Mouse (Mus musculus) liver, embryonic 13.5 days (tissue): ENCODE measurements around the gene Chchd3. TPM values are rescaled to one million over a fixed set of nuclear protein-coding genes. Genes with fewer than 3 reads are reported as not detected.

Experiments
- ATAC-seq: fragments of 200-750 bp; cut with Nextera tagmentation; 2 replicates; pipeline ENCODE4 v1.8.0; 2017; ENCODE audit warnings: low read depth, mild to moderate bottlenecking, moderate number of reproducible peaks, moderate library complexity
- DNase-seq: peaks from one replicate; pipeline ENCODE4 v3.0.0; 2022
- H3K27ac ChIP-seq: fragments of 300-500 bp; sonication (generic); 2 replicates; pipeline ENCODE4 v1.5.1; 2015; ENCODE audit warnings: moderate library complexity, mild to moderate bottlenecking, inconsistent platforms
- H3K27me3 ChIP-seq: fragments of 300-500 bp; sonication (generic); 2 replicates; pipeline ENCODE4 v1.6.1; 2015; ENCODE audit warnings: mild to moderate bottlenecking, inconsistent platforms
- H3K36me3 ChIP-seq: fragments of 300-500 bp; sonication (generic); 2 replicates; pipeline ENCODE4 v1.6.1; 2015; ENCODE audit warnings: mild to moderate bottlenecking, inconsistent platforms
- H3K4me1 ChIP-seq: fragments of 300-500 bp; sonication (generic); replicated peaks from 2 replicates; pipeline ENCODE4 v1.6.1; 2015; ENCODE audit warnings: inconsistent platforms
- H3K4me2 ChIP-seq: fragments of 300-500 bp; sonication (generic); 2 replicates; pipeline ENCODE4 v1.6.1; 2015; ENCODE audit warnings: inconsistent platforms, mild to moderate bottlenecking, moderate library complexity
- H3K4me3 ChIP-seq: fragments of 300-500 bp; sonication (generic); replicated peaks from 2 replicates; pipeline ENCODE4 v1.5.1; 2015; ENCODE audit warnings: mild to moderate bottlenecking, inconsistent platforms
- H3K9ac ChIP-seq: fragments of 300-500 bp; sonication (generic); 2 replicates; pipeline ENCODE4 v1.6.1; 2015; ENCODE audit warnings: mild to moderate bottlenecking, inconsistent platforms
- H3K9me3 ChIP-seq: fragments of 300-500 bp; sonication (generic); replicated peaks from 2 replicates; pipeline ENCODE4 v1.6.1; 2016; ENCODE audit warnings: inconsistent platforms
- WGBS: fragments of 180-500 bp; shearing (Covaris S2); methylation state at CpG from one replicate; pipeline ENCODE4 v1.1.7; 2015; ENCODE audit not compliant: insufficient replicate concordance; 5-methylcytosine and 5-hydroxymethylcytosine counted together
- polyA plus RNA-seq: library from polyadenylated mRNA; unstranded; fragments of >200 nt; fragmentation: Nextera tagmentation; extraction: Ambion mirVana; gene quantifications from 2 replicates; pipeline ENCODE4 v1.2.1, GENCODE M21; 2015

Chchd3 gene
- polyA plus RNA-seq, 1 experiment from 2014 or later = 90.2 TPM

- 0 out of 2 replicates have a peak, but pooled peaks cover 2% of the 10 kb centered on the region for H3K4me1 ChIP-seq
- no peak overlapping the region for H3K4me2 ChIP-seq
- no peaks in the 10 kb centered on the region for H3K27me3 ChIP-seq
- no peak overlapping the region for H3K9ac ChIP-seq
- H3K36me3 ChIP-seq = peaks cover 4% of the 10 kb centered on the region; the same call in 1 of the 2 replicates
- no peak overlapping the region for H3K4me3 ChIP-seq
- no peak overlapping the region for H3K27ac ChIP-seq
- WGBS = 84% methylated on average over 3 of the region's 3 CpGs
- ATAC-seq (no peak), DNase-seq (no peak)
- no peaks in the 10 kb centered on the region for H3K9me3 ChIP-seq
Observed at GRCm38 (mm10) chr6:32961477-32961876, 98.6 kb downstream of the Chchd3 start.

GRCm38 (mm10) chr6:32959816-32960550 is 100.1 kb downstream of the Chchd3 start:
- WGBS = 79% methylated on average over 5 of the region's 5 CpGs
- no peak for ATAC-seq
- Histone ChIP-seq H3K4me2 (no peak overlapping the region), H3K36me3 (no peaks in the 10 kb centered on the region), H3K4me3 (no peak overlapping the region), H3K27me3 (no peaks in the 10 kb centered on the region), H3K27ac (no peak overlapping the region), H3K9me3 (no peaks in the 10 kb centered on the region), H3K9ac (no peak overlapping the region), H3K4me1 (0 out of 2 replicates have a peak, but pooled peaks cover 2% of the 10 kb centered on the region)
- DNase-seq = no peak

- Histone ChIP-seq H3K9me3 (no peaks in the 10 kb centered on the region), H3K4me1 (no peaks in the 10 kb centered on the region), H3K36me3 (no peaks in the 10 kb centered on the region), H3K9ac (no peak overlapping the region), H3K27me3 (no peaks in the 10 kb centered on the region), H3K27ac (no peak overlapping the region), H3K4me2 (no peak overlapping the region), H3K4me3 (no peak overlapping the region)
- 84% methylated on average over 3 of the region's 3 CpGs for WGBS
- DNase-seq = no peak
- ATAC-seq = no peak
Observed at GRCm38 (mm10) chr6:32955481-32955880, 104.6 kb downstream of the Chchd3 start.

GRCm38 (mm10) chr6:32950973-32951372 is 109.1 kb downstream of the Chchd3 start:
- DNase-seq (no peak), ATAC-seq (no peak)
- Histone ChIP-seq H3K36me3 (no peaks in the 10 kb centered on the region), H3K4me2 (no peak overlapping the region), H3K27ac (no peak overlapping the region), H3K9me3 (no peaks in the 10 kb centered on the region), H3K9ac (no peak overlapping the region), H3K4me1 (peaks cover 9% of the 10 kb centered on the region; the same call in 1 of the 2 replicates), H3K4me3 (no peak overlapping the region), H3K27me3 (no peaks in the 10 kb centered on the region)
- 72% methylated on average over 4 of the region's 4 CpGs for WGBS

- no peak overlapping the region for H3K4me3 ChIP-seq
- 92% methylated on average over 3 of the region's 3 CpGs for WGBS
- no peak overlapping the region for H3K9ac ChIP-seq
- H3K9me3 ChIP-seq = no peaks in the 10 kb centered on the region
- no peak overlapping the region for H3K4me2 ChIP-seq
- ATAC-seq (no peak), DNase-seq (no peak)
- no peaks in the 10 kb centered on the region for H3K27me3 ChIP-seq
- H3K4me1 ChIP-seq = peaks cover 9% of the 10 kb centered on the region; the same call in 1 of the 2 replicates
- H3K27ac ChIP-seq = no peak overlapping the region
- H3K36me3 ChIP-seq = no peaks in the 10 kb centered on the region
Observed at GRCm38 (mm10) chr6:32949702-32950101, 110.4 kb downstream of the Chchd3 start.

GRCm38 (mm10) chr6:32947225-32947624 is 112.8 kb downstream of the Chchd3 start:
- H3K9me3 ChIP-seq = no peaks in the 10 kb centered on the region
- no peak for ATAC-seq
- H3K4me1 ChIP-seq = peaks cover 9% of the 10 kb centered on the region; the same call in 1 of the 2 replicates
- 45% methylated on average over 6 of the region's 6 CpGs for WGBS
- H3K9ac ChIP-seq = no peak overlapping the region
- DNase-seq = no peak
- H3K27me3 ChIP-seq = no peaks in the 10 kb centered on the region
- no peak overlapping the region for H3K27ac ChIP-seq
- H3K4me3 ChIP-seq = no peak overlapping the region
- H3K36me3 ChIP-seq = no peaks in the 10 kb centered on the region
- H3K4me2 ChIP-seq = no peak overlapping the region

GRCm38 (mm10) chr6:32944956-32945355 is 115.1 kb downstream of the Chchd3 start:
- WGBS = 90% methylated on average over 1 of the region's 1 CpGs
- H3K4me3 ChIP-seq = no peak overlapping the region
- no peak overlapping the region for H3K27ac ChIP-seq
- no peak for ATAC-seq
- H3K9me3 ChIP-seq = no peaks in the 10 kb centered on the region
- no peak for DNase-seq
- no peaks in the 10 kb centered on the region for H3K36me3 ChIP-seq
- no peak overlapping the region for H3K9ac ChIP-seq
- no peak overlapping the region for H3K4me2 ChIP-seq
- no peaks in the 10 kb centered on the region for H3K27me3 ChIP-seq
- peaks cover 18% of the 10 kb centered on the region for H3K4me1 ChIP-seq

- DNase-seq (no peak), ATAC-seq (no peak)
- 88% methylated on average over 4 of the region's 4 CpGs for WGBS
Observed at GRCm38 (mm10) chr6:32943651-32944050, 116.4 kb downstream of the Chchd3 start.

GRCm38 (mm10) chr6:32940299-32940698 is 119.8 kb downstream of the Chchd3 start:
- no peak overlapping the region for H3K4me2 ChIP-seq
- 57% methylated on average over 11 of the region's 11 CpGs for WGBS

More at GRCm38 (mm10) chr6:32943651-32944050, 116.4 kb downstream of the Chchd3 start:
- Histone ChIP-seq H3K9ac (no peak overlapping the region), H3K27ac (no peak overlapping the region), H3K4me1 (peaks cover 18% of the 10 kb centered on the region), H3K36me3 (no peaks in the 10 kb centered on the region), H3K4me2 (no peak overlapping the region), H3K9me3 (no peaks in the 10 kb centered on the region), H3K27me3 (no peaks in the 10 kb centered on the region), H3K4me3 (no peak overlapping the region)

GRCm38 (mm10) chr6:32937643-32938042 is 122.4 kb downstream of the Chchd3 start:
- Histone ChIP-seq H3K4me3 (no peak overlapping the region), H3K4me1 (peaks cover 24% of the 10 kb centered on the region), H3K9me3 (no peaks in the 10 kb centered on the region), H3K27me3 (no peaks in the 10 kb centered on the region), H3K27ac (no peak overlapping the region), H3K36me3 (no peaks in the 10 kb centered on the region), H3K4me2 (no peak overlapping the region), H3K9ac (no peak overlapping the region)
- ATAC-seq (peak; percentile 61; the same call in 1 of the 2 replicates), DNase-seq (no peak)
- 42% methylated on average over 1 of the region's 1 CpGs for WGBS

More at GRCm38 (mm10) chr6:32940299-32940698, 119.8 kb downstream of the Chchd3 start:
- Histone ChIP-seq H3K27me3 (no peaks in the 10 kb centered on the region), H3K9me3 (no peaks in the 10 kb centered on the region), H3K4me1 (peaks cover 24% of the 10 kb centered on the region), H3K27ac (no peak overlapping the region), H3K4me3 (no peak overlapping the region), H3K9ac (no peak overlapping the region), H3K36me3 (no peaks in the 10 kb centered on the region)
- no peak for ATAC-seq
- DNase-seq = no peak

GRCm38 (mm10) chr6:32936794-32937193 is 123.3 kb downstream of the Chchd3 start:
- Histone ChIP-seq H3K27me3 (no peaks in the 10 kb centered on the region), H3K4me3 (no peak overlapping the region), H3K4me2 (no peak overlapping the region), H3K9me3 (no peaks in the 10 kb centered on the region), H3K27ac (no peak overlapping the region), H3K36me3 (no peaks in the 10 kb centered on the region), H3K9ac (no peak overlapping the region), H3K4me1 (peaks cover 29% of the 10 kb centered on the region)
- no peak for ATAC-seq
- 90% methylated on average over 3 of the region's 3 CpGs for WGBS
- DNase-seq = no peak

GRCm38 (mm10) chr6:32936365-32936764 is 123.7 kb downstream of the Chchd3 start:
- Histone ChIP-seq H3K9me3 (no peaks in the 10 kb centered on the region), H3K4me3 (no peak overlapping the region), H3K4me2 (no peak overlapping the region), H3K36me3 (no peaks in the 10 kb centered on the region), H3K4me1 (peaks cover 33% of the 10 kb centered on the region), H3K9ac (no peak overlapping the region), H3K27me3 (no peaks in the 10 kb centered on the region), H3K27ac (no peak overlapping the region)
- DNase-seq (no peak), ATAC-seq (no peak)
- 56% methylated on average over 2 of the region's 2 CpGs for WGBS
